Mouse (Mus musculus) liver, postnatal 0 days (tissue): ENCODE results near the gene Adm2. TPM values are rescaled to one million over a fixed set of nuclear protein-coding genes. Genes with fewer than 3 reads are reported as not detected.
A peak's percentile ranks its signal among the peaks of the same experiment; 100 is the strongest.

Source experiments
- ATAC-seq: fragments of 200-750 bp; cut with Nextera tagmentation; 2 replicates; pipeline ENCODE4 v1.8.0; 2017; ENCODE audit warnings: mild to moderate bottlenecking, moderate library complexity
- DNase-seq: peaks from one replicate; pipeline ENCODE4 v3.0.0-alpha.2; 2016
- H3K27ac ChIP-seq: fragments of 300-500 bp; sonication (generic); 2 replicates; pipeline ENCODE4 v1.5.1; 2014; ENCODE audit warnings: antibody characterized with exemption, moderate library complexity, mild to moderate bottlenecking, low read depth
- H3K27me3 ChIP-seq: fragments of 300-500 bp; sonication (generic); 2 replicates; pipeline ENCODE4 v1.6.1; 2014; ENCODE audit warnings: low read length, control low read depth, mixed read lengths; ENCODE audit not compliant: insufficient read depth
- H3K36me3 ChIP-seq: fragments of 300-500 bp; sonication (generic); replicated peaks from 2 replicates; pipeline ENCODE4 v1.6.1; 2014; ENCODE audit warnings: mild to moderate bottlenecking, control low read depth, low read length, moderate library complexity, mixed read lengths; ENCODE audit not compliant: insufficient read depth
- H3K4me1 ChIP-seq: fragments of 300-500 bp; sonication (generic); 2 replicates; pipeline ENCODE4 v1.6.1; 2014; ENCODE audit warnings: antibody characterized with exemption, mild to moderate bottlenecking, control low read depth; ENCODE audit not compliant: insufficient read depth
- H3K4me2 ChIP-seq: fragments of 300-500 bp; sonication (generic); 2 replicates; pipeline ENCODE4 v1.6.1; 2014; ENCODE audit warnings: low read depth, mild to moderate bottlenecking, low read length, moderate library complexity, mixed read lengths
- H3K4me3 ChIP-seq: fragments of 300-500 bp; sonication (generic); 2 replicates; pipeline ENCODE4 v1.5.1; 2014; ENCODE audit warnings: low read depth, low read length
- H3K9ac ChIP-seq: fragments of 300-500 bp; sonication (generic); replicated peaks from 2 replicates; pipeline ENCODE4 v1.6.1; 2014; ENCODE audit warnings: mild to moderate bottlenecking, moderate library complexity
- H3K9me3 ChIP-seq: fragments of 300-500 bp; sonication (generic); 2 replicates; pipeline ENCODE4 v1.6.1; 2016; ENCODE audit warnings: mild to moderate bottlenecking, control low read depth, low read length, mixed read lengths
- CTCF ChIP-seq: sonication (generic); IDR thresholded peaks from 2 replicates; pipeline ENCODE4 v1.5.1; 2016; ENCODE audit warnings: antibody characterized with exemption, low read depth
- EP300 ChIP-seq: IDR thresholded peaks from 2 replicates; pipeline ENCODE4 v1.6.1; 2016; ENCODE audit warnings: antibody characterized with exemption, low read depth, mild to moderate bottlenecking
- WGBS: fragments of 180-500 bp; shearing (Covaris S2); extraction: QIAGEN DNeasy Blood & Tissue Kit; methylation state at CpG from one replicate; pipeline ENCODE4 v1.1.7; 2014; ENCODE audit not compliant: insufficient replicate concordance; 5-methylcytosine and 5-hydroxymethylcytosine counted together
- polyA plus RNA-seq: library from polyadenylated mRNA; unstranded; fragments of >200 nt; fragmentation: Nextera tagmentation; extraction: Ambion mirVana; gene quantifications from 2 replicates; pipeline ENCODE4 v1.2.1, GENCODE M21; 2015

Adm2 gene
- polyA plus RNA-seq, 1 experiment from 2014 or later, result 3.7 TPM

GRCm38 (mm10) chr15:89314511-89315189 lies 7.9 kb upstream of the Adm2 start:
- H3K36me3 ChIP-seq, result no peaks in the 10 kb centered on the region
- H3K4me3 ChIP-seq, result peak overlapping the region; percentile 80
- peak overlapping the region; percentile 86 for H3K9ac ChIP-seq
- TF ChIP-seq CTCF (peak; percentile 20; the same call in 1 of the 2 replicates), EP300 (no peak)
- no peaks in the 10 kb centered on the region for H3K27me3 ChIP-seq
- peaks cover 28% of the 10 kb centered on the region for H3K4me1 ChIP-seq
- H3K4me2 ChIP-seq, result peak overlapping the region; percentile 71
- WGBS, result under 1% methylated on average over 55 of the region's 58 CpGs
- peak overlapping the region; percentile 41 for H3K27ac ChIP-seq
- no peaks in the 10 kb centered on the region for H3K9me3 ChIP-seq
- DNase-seq (peak; percentile 45), ATAC-seq (peak; percentile 8)

- Histone ChIP-seq H3K4me1 (peaks cover 23% of the 10 kb centered on the region), H3K27me3 (no peaks in the 10 kb centered on the region), H3K9ac (peak within 1 kb of the TSS; percentile 86), H3K27ac (peak within 1 kb of the TSS; percentile 62), H3K36me3 (no peaks in the 10 kb centered on the region), H3K4me3 (peak within 1 kb of the TSS; percentile 80), H3K4me2 (peak within 1 kb of the TSS; percentile 71), H3K9me3 (no peaks in the 10 kb centered on the region)
- DNase-seq (peak; percentile 99), ATAC-seq (peak; percentile 100)
- TF ChIP-seq CTCF (no peak), EP300 (peak; percentile 62; the same call in 1 of the 2 replicates)
- WGBS, result under 1% methylated on average over 37 of the region's 37 CpGs
Observed at GRCm38 (mm10) chr15:89315190-89315731, 7.3 kb upstream of the Adm2 start, which contains the start of gene Sbf1. Gene Sbf1, minus strand, starts transcription at chr15:89315311.

- peaks cover 21% of the 10 kb centered on the region for H3K4me1 ChIP-seq
Observed at GRCm38 (mm10) chr15:89316146-89316545, 6.4 kb upstream of the Adm2 start.

GRCm38 (mm10) chr15:89321264-89321663 lies 1.3 kb upstream of the Adm2 start:
- H3K27ac ChIP-seq, result no peak overlapping the region
- no peak for ATAC-seq
- H3K4me2 ChIP-seq, result no peak overlapping the region
- H3K4me1 ChIP-seq, result peaks cover 6% of the 10 kb centered on the region; the same call in 1 of the 2 replicates
- WGBS, result 57% methylated on average over 8 of the region's 8 CpGs
- H3K27me3 ChIP-seq, result no peaks in the 10 kb centered on the region
- DNase-seq, result peak; percentile 8
- no peaks in the 10 kb centered on the region for H3K36me3 ChIP-seq
- no peak for TF ChIP-seq EP300
- no peak overlapping the region for H3K9ac ChIP-seq
- no peaks in the 10 kb centered on the region for H3K9me3 ChIP-seq
- no peak overlapping the region for H3K4me3 ChIP-seq

More at GRCm38 (mm10) chr15:89316146-89316545, 6.4 kb upstream of the Adm2 start:
- Histone ChIP-seq H3K4me3 (no peak overlapping the region), H3K9me3 (no peaks in the 10 kb centered on the region), H3K36me3 (no peaks in the 10 kb centered on the region), H3K27me3 (no peaks in the 10 kb centered on the region), H3K4me2 (no peak overlapping the region), H3K27ac (no peak overlapping the region), H3K9ac (no peak overlapping the region)
- TF ChIP-seq EP300, result no peak
- peak; percentile 62 for TF ChIP-seq CTCF
- DNase-seq (peak; percentile 42), ATAC-seq (no peak)
- WGBS, result 81% methylated on average over 11 of the region's 11 CpGs

GRCm38 (mm10) chr15:89323656-89324055 lies 1.1 kb downstream of the Adm2 start:
- peaks cover 6% of the 10 kb centered on the region; the same call in 1 of the 2 replicates for H3K4me1 ChIP-seq
- no peaks in the 10 kb centered on the region for H3K36me3 ChIP-seq
- ATAC-seq (0 out of 2 replicates have a peak, but pooled peaks have one; percentile 16), DNase-seq (peak; percentile 12)
- H3K9me3 ChIP-seq, result no peaks in the 10 kb centered on the region
- peak overlapping the region; percentile 56 for H3K9ac ChIP-seq
- H3K4me2 ChIP-seq, result peak overlapping the region; percentile 55
- WGBS, result 50% methylated on average over 4 of the region's 4 CpGs
- no peak for TF ChIP-seq EP300
- TF ChIP-seq CTCF, result no peak
- peak overlapping the region; percentile 46 for H3K4me3 ChIP-seq
- H3K27ac ChIP-seq, result no peak overlapping the region
- H3K27me3 ChIP-seq, result no peaks in the 10 kb centered on the region

- WGBS, result 58% methylated on average over 5 of the region's 5 CpGs
- ATAC-seq, result no peak
- Histone ChIP-seq H3K27me3 (no peaks in the 10 kb centered on the region), H3K4me1 (peaks cover 6% of the 10 kb centered on the region; the same call in 1 of the 2 replicates), H3K9me3 (no peaks in the 10 kb centered on the region), H3K9ac (no peak overlapping the region), H3K36me3 (no peaks in the 10 kb centered on the region), H3K4me2 (no peak overlapping the region), H3K4me3 (no peak overlapping the region), H3K27ac (no peak overlapping the region)
- peak; percentile 9 for DNase-seq
- TF ChIP-seq CTCF (no peak), EP300 (no peak)
Observed at GRCm38 (mm10) chr15:89326441-89326840, 3.9 kb downstream of the Adm2 start.
